Comparison of ENCODE assay signal across 16 mouse cellular contexts in genomic region chr7:29917371-29918061, GRCm38 (mm10). TPM values are rescaled to one million over a fixed set of nuclear protein-coding genes. Genes with fewer than 3 reads are reported as not detected.
DNase-seq lines count a peak whose midpoint lies in the region; ATAC-seq lines count a peak whose summit lies in the region.
"Had no signal": no experiment of that assay in that cellular context is flagged by ENCODE, and none has a peak within 500 bp of the region (broad histone marks: within the 10 kb centered on the region; RNA-seq: fewer than 3 reads in every experiment).

No protein-coding gene starts in this region.

- peak; percentile 24 for DNase-seq in adrenal gland, adult 2 months
- no peak for DNase-seq in adrenal gland, adult 18-20 months (ENCODE audit: low spot score in 2 of 2)
- DNase-seq in heart, adult 9 months (ENCODE audit: low spot score in 2 of 2) = no peak
- DNase-seq in liver, embryonic 13.5 days = no peak
- DNase-seq in liver, embryonic 11.5 days (ENCODE audit: low spot score) = no peak
- no peak for DNase-seq in left cerebral cortex, adult 8-10 months (ENCODE audit: low spot score in 2 of 2)
- DNase-seq: cerebellum, postnatal 14 days; liver, postnatal 0 days; right cerebral cortex, postnatal 14 days; thymus, adult 18-20 months had no signal

- no peak for ATAC-seq in heart, embryonic 11.5 days (replicated peaks; ENCODE audit: insufficient number of reproducible peaks, low FRiP score, low TSS enrichment)
- no peak for ATAC-seq in liver, embryonic 13.5 days (ENCODE audit: low read depth)
- ATAC-seq in liver, embryonic 11.5 days (replicated peaks; ENCODE audit: low FRiP score) = no peak
- ATAC-seq in limb, embryonic 15.5 days (ENCODE audit: insufficient number of reproducible peaks, low FRiP score, low TSS enrichment, low read depth) = no peak
- ATAC-seq: forebrain, embryonic 15.5 days; liver, postnatal 0 days had no signal

- H3K9me3 ChIP-seq in heart, embryonic 11.5 days (replicated peaks; ENCODE audit: control insufficient read depth, low read length) = peaks cover 8% of the 10 kb centered on the region
- H3K9me3 ChIP-seq in liver, embryonic 13.5 days (replicated peaks) = 0 out of 2 replicates have a peak, but pooled peaks cover 6% of the 10 kb centered on the region
- no peaks in the 10 kb centered on the region for H3K9me3 ChIP-seq in liver, embryonic 11.5 days (ENCODE audit: control insufficient read depth, low read length)
- no peaks in the 10 kb centered on the region for H3K9me3 ChIP-seq in limb, embryonic 15.5 days
- H3K9me3 ChIP-seq: forebrain, embryonic 15.5 days; neural tube, embryonic 12.5 days had no signal

- H3K9ac ChIP-seq in heart, embryonic 11.5 days (ENCODE audit: low read depth, low read length) = peak overlapping the region; percentile 43; the same call in 1 of the 2 replicates
- H3K9ac ChIP-seq in liver, embryonic 13.5 days = no peak overlapping the region
- no peak overlapping the region for H3K9ac ChIP-seq in liver, embryonic 11.5 days (ENCODE audit: low read depth, low read length)
- no peak overlapping the region for H3K9ac ChIP-seq in limb, embryonic 15.5 days
- H3K9ac ChIP-seq: forebrain, embryonic 15.5 days; liver, postnatal 0 days; neural tube, embryonic 12.5 days had no signal

- H3K4me2 ChIP-seq in heart, embryonic 11.5 days = peak overlapping the region; percentile 31
- H3K4me2 ChIP-seq in liver, embryonic 13.5 days = no peak overlapping the region
- H3K4me2 ChIP-seq in liver, embryonic 11.5 days = no peak overlapping the region; the same call in 1 of the 2 replicates
- H3K4me2 ChIP-seq in limb, embryonic 15.5 days = no peak overlapping the region
- H3K4me2 ChIP-seq: forebrain, embryonic 15.5 days; neural tube, embryonic 12.5 days had no signal

- no peak overlapping the region for H3K4me3 ChIP-seq in heart, embryonic 11.5 days (ENCODE audit: low read depth, low read length)
- H3K4me3 ChIP-seq in liver, embryonic 13.5 days (replicated peaks) = no peak overlapping the region
- no peak overlapping the region for H3K4me3 ChIP-seq in liver, embryonic 11.5 days (ENCODE audit: low read depth, low read length)
- H3K4me3 ChIP-seq in limb, embryonic 15.5 days = no peak overlapping the region
- H3K4me3 ChIP-seq: embryonic facial prominence, embryonic 10.5 days; erythroblast, embryonic 14.5 days; forebrain, embryonic 15.5 days; neural tube, embryonic 12.5 days had no signal

- peaks cover 4% of the 10 kb centered on the region for H3K4me1 ChIP-seq in heart, embryonic 11.5 days (ENCODE audit: control insufficient read depth, insufficient read depth, low read length)
- 0 out of 2 replicates have a peak, but pooled peaks cover 4% of the 10 kb centered on the region for H3K4me1 ChIP-seq in liver, embryonic 13.5 days (replicated peaks)
- no peaks in the 10 kb centered on the region for H3K4me1 ChIP-seq in liver, embryonic 11.5 days (replicated peaks; ENCODE audit: control insufficient read depth, insufficient read depth, low read length)
- no peaks in the 10 kb centered on the region for H3K4me1 ChIP-seq in limb, embryonic 15.5 days
- H3K4me1 ChIP-seq: forebrain, embryonic 15.5 days; neural tube, embryonic 12.5 days had no signal

- H3K27me3 ChIP-seq in heart, embryonic 11.5 days (ENCODE audit: control insufficient read depth, insufficient read depth, low read length) = no peaks in the 10 kb centered on the region
- H3K27me3 ChIP-seq in liver, embryonic 13.5 days = no peaks in the 10 kb centered on the region
- no peaks in the 10 kb centered on the region for H3K27me3 ChIP-seq in liver, embryonic 11.5 days (replicated peaks; ENCODE audit: control insufficient read depth, insufficient read depth, low read length)
- no peaks in the 10 kb centered on the region for H3K27me3 ChIP-seq in limb, embryonic 15.5 days
- H3K27me3 ChIP-seq: forebrain, embryonic 15.5 days; neural tube, embryonic 12.5 days had no signal

- 41% methylated on average over 6 of the region's 6 CpGs for WGBS in heart, embryonic 11.5 days (ENCODE audit: insufficient replicate concordance)
- 40% methylated on average over 6 of the region's 6 CpGs for WGBS in liver, embryonic 13.5 days (ENCODE audit: insufficient replicate concordance)
- 58% methylated on average over 6 of the region's 6 CpGs for WGBS in liver, embryonic 11.5 days
- WGBS in limb, embryonic 15.5 days = 55% methylated on average over 6 of the region's 6 CpGs

- peak overlapping the region; percentile 74 for H3K27ac ChIP-seq in heart, embryonic 11.5 days (ENCODE audit: low read depth, low read length)
- H3K27ac ChIP-seq in liver, embryonic 13.5 days = peak overlapping the region; percentile 34; the same call in 1 of the 2 replicates
- H3K27ac ChIP-seq in liver, embryonic 11.5 days (ENCODE audit: low read depth, low read length) = no peak overlapping the region
- H3K27ac ChIP-seq in limb, embryonic 15.5 days = peak overlapping the region; percentile 47; the same call in 1 of the 2 replicates
- H3K27ac ChIP-seq: embryonic facial prominence, embryonic 10.5 days; forebrain, embryonic 15.5 days; neural tube, embryonic 12.5 days had no signal

- peaks cover 31% of the 10 kb centered on the region for H3K36me3 ChIP-seq in heart, embryonic 11.5 days (ENCODE audit: control insufficient read depth, insufficient read depth, low read length)
- H3K36me3 ChIP-seq in liver, embryonic 13.5 days = peaks cover 25% of the 10 kb centered on the region
- H3K36me3 ChIP-seq in liver, embryonic 11.5 days (ENCODE audit: control insufficient read depth, insufficient read depth, low read length) = peaks cover 23% of the 10 kb centered on the region
- peaks cover 42% of the 10 kb centered on the region for H3K36me3 ChIP-seq in limb, embryonic 15.5 days

RNA-seq across cellular contexts. Expression of gene Zfp383, which starts 9.5 kb away (rescaled TPM):
- 1 to 10 TPM; 4.0 to 7.8 TPM for total RNA-seq in adrenal gland, adult 2 months (2021)
- 0.26 and 0.39 TPM in 2 replicates for polyA plus RNA-seq in adrenal gland, adult 2 months (2012; rRNA removed)
- 1 to 10 TPM; 5.2 to 5.8 TPM for total RNA-seq in adrenal gland, adult 18-20 months (2021)
- 4.1 and 6.2 TPM in 2 replicates for polyA plus RNA-seq in heart, embryonic 11.5 days (2014; fragmentation: Nextera tagmentation; extraction: Ambion mirVana)
- 0.58 TPM in 2 replicates for polyA plus RNA-seq in liver, embryonic 13.5 days (2015; fragmentation: Nextera tagmentation; extraction: Ambion mirVana)
- 2.2 and 2.3 TPM in 2 replicates for polyA plus RNA-seq in liver, embryonic 11.5 days (2014; fragmentation: Nextera tagmentation; extraction: Ambion mirVana)
- 5.9 and 7.0 TPM in 2 replicates for polyA plus RNA-seq in limb, embryonic 15.5 days (2015; fragmentation: Nextera tagmentation; extraction: Ambion mirVana)
- total RNA-seq in left cerebral cortex, adult 8-10 months (2022) = 1 to 10 TPM; 8.0 to 9.5 (median 8.8) TPM
- polyA plus RNA-seq: erythroblast, embryonic 14.5 days had no signal

RNA-seq across cellular contexts. Expression of gene Zfp27, which starts 11.1 kb away (rescaled TPM):
- 10 to 100 TPM in 1 of 2 experiments, 1 to 10 TPM in 1; 9.7 to 11.1 TPM for total RNA-seq in adrenal gland, adult 2 months (2021)
- 0.90 and 0.91 TPM in 2 replicates for polyA plus RNA-seq in adrenal gland, adult 2 months (2012; rRNA removed)
- 10 to 100 TPM in 1 of 2 experiments, 1 to 10 TPM in 1; 9.2 to 10.2 TPM for total RNA-seq in adrenal gland, adult 18-20 months (2021)
- polyA plus RNA-seq in heart, embryonic 11.5 days (2014; fragmentation: Nextera tagmentation; extraction: Ambion mirVana) = 9.3 and 9.4 TPM in 2 replicates
- polyA plus RNA-seq in liver, embryonic 13.5 days (2015; fragmentation: Nextera tagmentation; extraction: Ambion mirVana) = 1.9 and 2.3 TPM in 2 replicates
- polyA plus RNA-seq in liver, embryonic 11.5 days (2014; fragmentation: Nextera tagmentation; extraction: Ambion mirVana) = 4.9 and 5.8 TPM in 2 replicates
- polyA plus RNA-seq in limb, embryonic 15.5 days (2015; fragmentation: Nextera tagmentation; extraction: Ambion mirVana) = 12.4 and 12.7 TPM in 2 replicates
- total RNA-seq in left cerebral cortex, adult 8-10 months (2022) = 10 to 100 TPM; 17.5 to 22.5 (median 18.0) TPM

RNA-seq across cellular contexts. Expression of gene Zfp74, which starts 36.4 kb away (rescaled TPM):
- 10 to 100 TPM in 1 of 2 experiments, 1 to 10 TPM in 1; 9.6 to 10.3 TPM for total RNA-seq in adrenal gland, adult 2 months (2021)
- polyA plus RNA-seq in adrenal gland, adult 2 months (2012; rRNA removed) = 21.1 and 24.4 TPM in 2 replicates
- 10 to 100 TPM in 1 of 2 experiments, 1 to 10 TPM in 1; 8.6 to 10.0 TPM for total RNA-seq in adrenal gland, adult 18-20 months (2021)
- polyA plus RNA-seq in heart, embryonic 11.5 days (2014; fragmentation: Nextera tagmentation; extraction: Ambion mirVana) = 7.0 and 10.0 TPM in 2 replicates
- polyA plus RNA-seq in liver, embryonic 13.5 days (2015; fragmentation: Nextera tagmentation; extraction: Ambion mirVana) = 2.0 and 2.6 TPM in 2 replicates
- 6.7 and 7.0 TPM in 2 replicates for polyA plus RNA-seq in liver, embryonic 11.5 days (2014; fragmentation: Nextera tagmentation; extraction: Ambion mirVana)
- polyA plus RNA-seq in limb, embryonic 15.5 days (2015; fragmentation: Nextera tagmentation; extraction: Ambion mirVana) = 11.5 and 11.6 TPM in 2 replicates
- total RNA-seq in left cerebral cortex, adult 8-10 months (2022) = 10 to 100 TPM; 16.6 to 17.9 (median 17.6) TPM

RNA-seq across cellular contexts. Expression of gene Zfp420, which starts 57.7 kb away (rescaled TPM):
- 1 to 10 TPM; 5.2 to 5.8 TPM for total RNA-seq in adrenal gland, adult 2 months (2021)
- polyA plus RNA-seq in adrenal gland, adult 2 months (2012; rRNA removed) = 0.29 and 0.57 TPM in 2 replicates
- total RNA-seq in adrenal gland, adult 18-20 months (2021) = 1 to 10 TPM; 6.3 to 6.8 TPM
- 3.8 and 4.1 TPM in 2 replicates for polyA plus RNA-seq in heart, embryonic 11.5 days (2014; fragmentation: Nextera tagmentation; extraction: Ambion mirVana)
- 1.3 and 1.4 TPM in 2 replicates for polyA plus RNA-seq in liver, embryonic 13.5 days (2015; fragmentation: Nextera tagmentation; extraction: Ambion mirVana)
- polyA plus RNA-seq in liver, embryonic 11.5 days (2014; fragmentation: Nextera tagmentation; extraction: Ambion mirVana) = 3.9 and 5.7 TPM in 2 replicates
- 6.7 and 7.6 TPM in 2 replicates for polyA plus RNA-seq in limb, embryonic 15.5 days (2015; fragmentation: Nextera tagmentation; extraction: Ambion mirVana)
- 10 to 100 TPM; 13.7 to 16.2 (median 14.9) TPM for total RNA-seq in left cerebral cortex, adult 8-10 months (2022)
- polyA plus RNA-seq: erythroblast, embryonic 14.5 days had no signal
